Mouse (Mus musculus): ENCODE data around the gene 1700102P08Rik. TPM values are rescaled to one million over a fixed set of nuclear protein-coding genes. Genes with fewer than 3 reads are reported as not detected.

Gene 1700102P08Rik
- total and polyA plus RNA-seq, 3 experiments, result 0.92 to 1.0 TPM; not detected in 1

- no peaks in the 10 kb centered on the region for H3K27me3 ChIP-seq (ENCODE audit: control insufficient read depth in 1 of 2, insufficient read depth in 2 of 2, low read length in 2 of 2)
- DNase-seq (ENCODE audit: low read depth, low spot score), result no peak
- no peaks in the 10 kb centered on the region for H3K4me1 ChIP-seq (ENCODE audit: control insufficient read depth in 1 of 2, insufficient read depth in 2 of 2, low read length in 2 of 2)
- TF ChIP-seq ZKSCAN1 (IDR thresholded peaks at IDR 0.05; ENCODE audit: low read depth, low read length) (no peak), MAX (IDR thresholded peaks at IDR 0.05; ENCODE audit: low read length) (no peak)
- no peaks in the 10 kb centered on the region for H3K79me2 ChIP-seq (ENCODE audit: control insufficient read depth, insufficient read depth, low read length, poor library complexity)
- H3K9me3 ChIP-seq (replicated peaks; ENCODE audit: insufficient read depth, low read length), result no peaks in the 10 kb centered on the region
- H3K4me3 ChIP-seq (ENCODE audit: control insufficient read depth in 1 of 2, insufficient read depth in 1 of 2, low read depth in 2 of 2, low read length in 2 of 2), result no peak overlapping the region
- peaks cover 0 to 19% of the 10 kb centered on the region in 2 experiments; a peak in 2 of 4 replicates for H3K36me3 ChIP-seq (ENCODE audit: control insufficient read depth in 1 of 2, insufficient read depth in 2 of 2, low read length in 2 of 2)
- no peak overlapping the region for H3K27ac ChIP-seq (ENCODE audit: control insufficient read depth, low read depth, low read length)
- no peak overlapping the region for H3K9ac ChIP-seq (ENCODE audit: control insufficient read depth, low read depth, low read length, poor library complexity, severe bottlenecking)
These were observed 13.3 kb upstream of the 1700102P08Rik start for GRCm38 (mm10) chr9:108379294-108379693.

GRCm38 (mm10) chr9:108381382-108381781 lies 11.2 kb upstream of the 1700102P08Rik start:
- Histone ChIP-seq H3K79me2 (ENCODE audit: control insufficient read depth, insufficient read depth, low read length, poor library complexity) (no peaks in the 10 kb centered on the region), H3K36me3 (ENCODE audit: control insufficient read depth in 1 of 2, insufficient read depth in 2 of 2, low read length in 2 of 2) (peaks cover 0 to 28% of the 10 kb centered on the region in 2 experiments; a peak in 2 of 4 replicates), H3K9ac (ENCODE audit: control insufficient read depth, low read depth, low read length, poor library complexity, severe bottlenecking) (no peak overlapping the region), H3K4me3 (ENCODE audit: control insufficient read depth in 1 of 2, insufficient read depth in 1 of 2, low read depth in 2 of 2, low read length in 2 of 2) (no peak overlapping the region), H3K4me1 (ENCODE audit: control insufficient read depth in 1 of 2, insufficient read depth in 2 of 2, low read length in 2 of 2) (no peaks in the 10 kb centered on the region), H3K9me3 (replicated peaks; ENCODE audit: insufficient read depth, low read length) (no peaks in the 10 kb centered on the region), H3K27me3 (ENCODE audit: control insufficient read depth in 1 of 2, insufficient read depth in 2 of 2, low read length in 2 of 2) (no peaks in the 10 kb centered on the region), H3K27ac (ENCODE audit: control insufficient read depth, low read depth, low read length) (no peak overlapping the region)
- TF ChIP-seq UBTF (IDR thresholded peaks at IDR 0.05; ENCODE audit: borderline replicate concordance, insufficient read depth, low read depth, low read length), result no peak
- no peak for TF ChIP-seq CHD2 (IDR thresholded peaks at IDR 0.05; ENCODE audit: low read length)
- TF ChIP-seq BHLHE40 (IDR thresholded peaks at IDR 0.05; ENCODE audit: borderline replicate concordance, low read depth, low read length), result no peak
- TF ChIP-seq ELF1 (IDR thresholded peaks at IDR 0.05; ENCODE audit: low read depth, low read length), result no peak
- TF ChIP-seq RCOR1 (IDR thresholded peaks at IDR 0.05; ENCODE audit: low read depth, low read length), result no peak
- no peak for TF ChIP-seq SIN3A (IDR thresholded peaks at IDR 0.05; ENCODE audit: low read length)
- TF ChIP-seq USF1 (IDR thresholded peaks at IDR 0.05; ENCODE audit: low read depth, low read length), result no peak
- no peak for TF ChIP-seq HCFC1 (IDR thresholded peaks at IDR 0.05; ENCODE audit: low read depth, low read length)
- TF ChIP-seq POLR2AphosphoS2 (IDR thresholded peaks at IDR 0.05; ENCODE audit: low read length), result no peak
- TF ChIP-seq ZMIZ1 (IDR thresholded peaks at IDR 0.05; ENCODE audit: low read depth, low read length), result no peak
- TF ChIP-seq MXI1 (IDR thresholded peaks at IDR 0.05; ENCODE audit: low read depth, low read length), result no peak
- TF ChIP-seq MAZ (IDR thresholded peaks at IDR 0.05; ENCODE audit: low read depth, low read length), result no peak
- TF ChIP-seq RAD21 (IDR thresholded peaks at IDR 0.05; ENCODE audit: low read depth, low read length), result no peak
- no peak for TF ChIP-seq EP300 (IDR thresholded peaks at IDR 0.05; ENCODE audit: low read depth in 1 of 2, low read length in 2 of 2)
- no peak for TF ChIP-seq POLR2AphosphoS5 (IDR thresholded peaks at IDR 0.05; ENCODE audit: borderline replicate concordance, low read depth, low read length)
- TF ChIP-seq MAFK (IDR thresholded peaks at IDR 0.05; ENCODE audit: borderline replicate concordance, low read depth, low read length), result no peak
- no peak for TF ChIP-seq MYC (IDR thresholded peaks at IDR 0.05; ENCODE audit: low read depth, low read length)
- TF ChIP-seq NRF1 (IDR thresholded peaks at IDR 0.05; ENCODE audit: insufficient read depth, low read depth, low read length, poor library complexity, severe bottlenecking), result no peak
- no peak for DNase-seq (ENCODE audit: low read depth, low spot score)
